Mouse (Mus musculus) B cell, adult 67 days (primary cell): ENCODE measurements around the gene Synpo2l. TPM values are rescaled to one million over a fixed set of nuclear protein-coding genes. Genes with fewer than 3 reads are reported as not detected.

Experiments
- total RNA-seq, 2 experiments: library from RNA; stranded (reverse); gene quantifications; 4 replicates each; pipeline ENCODE4 v1.2.4; 2023

Gene Synpo2l
- not detected for total RNA-seq

GRCm38 (mm10) chr14:20668154-20668810, at the start of gene Synpo2l:
TSS of gene Synpo2l (minus strand) at chr14:20668354.

GRCm38 (mm10) chr14:20707201-20708190, 39.3 kb upstream of the Synpo2l start, which contains the start of gene Zswim8:
TSS of gene Zswim8 (plus strand) at chr14:20707552.

GRCm38 (mm10) chr14:20702741-20703381, 34.7 kb upstream of the Synpo2l start, which contains the start of gene Chchd1:
TSS of gene Chchd1 (plus strand) at chr14:20703006.

GRCm38 (mm10) chr14:20694884-20695760, 27.0 kb upstream of the Synpo2l start, which contains the start of gene Fut11:
TSS of gene Fut11 (plus strand) at chr14:20694968.

GRCm38 (mm10) chr14:20674064-20674833, 6.1 kb upstream of the Synpo2l start, which contains the start of gene Sec24c:
TSS of gene Sec24c (plus strand) at chr14:20674308.

GRCm38 (mm10) chr14:20656361-20656760, 11.8 kb downstream of the Synpo2l start, which contains the start of gene Myoz1:
TSS of gene Myoz1 (minus strand) at chr14:20656540.

GRCm38 (mm10) chr14:20640644-20641437, 27.3 kb downstream of the Synpo2l start, which contains the start of gene Usp54:
TSS of gene Usp54 (minus strand) at chr14:20641063.

Other genes with a start within 250 kb of the Synpo2l start
- gene Cfap70, start 216.1 kb downstream of the Synpo2l start, total RNA-seq, result 1 to 10 TPM; 1.1 to 1.2 TPM
- 10 to 100 TPM; 57.4 to 67.5 TPM for gene Anxa7, start 188.2 kb downstream of the Synpo2l start, total RNA-seq
- gene Mss51, start 171.5 kb downstream of the Synpo2l start, total RNA-seq, result 1 to 10 TPM; 5.6 to 8.4 TPM
- 100 to 1,000 TPM; 109 to 120 TPM for gene Ppp3cb, start 121.8 kb downstream of the Synpo2l start, total RNA-seq
- gene Usp54, start 27.3 kb downstream of the Synpo2l start, total RNA-seq, result 1 to 10 TPM; 5.1 to 5.2 TPM
- not detected for gene Myoz1, start 11.8 kb downstream of the Synpo2l start, total RNA-seq
- 100 to 1,000 TPM; 260 to 268 TPM for gene Sec24c, start 6.0 kb upstream of the Synpo2l start, total RNA-seq
- gene Fut11, start 26.6 kb upstream of the Synpo2l start, total RNA-seq, result 10 to 100 TPM in 1 of 2 experiments, 1 to 10 TPM in 1; 9.5 to 10.5 TPM
- 10 to 100 TPM; 36.8 to 40.7 TPM for gene Chchd1, start 34.7 kb upstream of the Synpo2l start, total RNA-seq
- gene Zswim8, start 39.2 kb upstream of the Synpo2l start, total RNA-seq, result 100 to 1,000 TPM; 175 to 196 TPM
- 10 to 100 TPM; 60.4 to 71.2 TPM for gene Ndst2, start 66.2 kb upstream of the Synpo2l start, total RNA-seq
- 10 to 100 TPM; 20.3 to 21.6 TPM for gene Camk2g, start 125.7 kb upstream of the Synpo2l start, total RNA-seq
- gene Plau, start 168.3 kb upstream of the Synpo2l start, total RNA-seq, result 1 to 10 TPM; 1.2 to 1.6 TPM